Mouse (Mus musculus) hindbrain, embryonic 13.5 days (tissue): ENCODE measurements around the gene Sesn1. TPM values are rescaled to one million over a fixed set of nuclear protein-coding genes. Genes with fewer than 3 reads are reported as not detected.
"Not testable (repeated sequence)": the region's sequence is repeated elsewhere in the genome, so short reads cannot be mapped to it uniquely, and the experiment has no call there.

ENCODE experiments used
- ATAC-seq: fragments of 200-750 bp; cut with Nextera tagmentation; 2 replicates; pipeline ENCODE4 v1.8.0; 2017; ENCODE audit warnings: moderate TSS enrichment; ENCODE audit not compliant: low FRiP score
- H3K27ac ChIP-seq: fragments of 300-500 bp; sonication (generic); 2 replicates; pipeline ENCODE4 v1.5.1; 2015; ENCODE audit warnings: inconsistent platforms, mild to moderate bottlenecking, moderate library complexity
- H3K27me3 ChIP-seq: fragments of 300-500 bp; sonication (generic); 2 replicates; pipeline ENCODE4 v1.6.1; 2015; ENCODE audit warnings: mild to moderate bottlenecking, inconsistent platforms
- H3K36me3 ChIP-seq: fragments of 300-500 bp; sonication (generic); 2 replicates; pipeline ENCODE4 v1.6.1; 2015; ENCODE audit warnings: mild to moderate bottlenecking, inconsistent platforms
- H3K4me1 ChIP-seq: fragments of 300-500 bp; sonication (generic); replicated peaks from 2 replicates; pipeline ENCODE4 v1.6.1; 2015; ENCODE audit warnings: inconsistent platforms
- H3K4me2 ChIP-seq: fragments of 300-500 bp; sonication (generic); 2 replicates; pipeline ENCODE4 v1.6.1; 2015; ENCODE audit warnings: inconsistent platforms, mild to moderate bottlenecking, moderate library complexity
- H3K4me3 ChIP-seq: fragments of 300-500 bp; sonication (generic); 2 replicates; pipeline ENCODE4 v1.5.1; 2015; ENCODE audit warnings: mild to moderate bottlenecking, inconsistent platforms
- H3K9ac ChIP-seq: fragments of 300-500 bp; sonication (generic); 2 replicates; pipeline ENCODE4 v1.6.1; 2015; ENCODE audit warnings: mild to moderate bottlenecking, inconsistent platforms
- H3K9me3 ChIP-seq: fragments of 300-500 bp; sonication (generic); 2 replicates; pipeline ENCODE4 v1.6.1; 2016; ENCODE audit warnings: inconsistent platforms
- WGBS: fragments of 180-500 bp; shearing (Covaris S2); methylation state at CpG from one replicate; pipeline ENCODE4 v1.1.7; 2015; 5-methylcytosine and 5-hydroxymethylcytosine counted together
- polyA plus RNA-seq: library from polyadenylated mRNA; unstranded; fragments of >200 nt; fragmentation: Nextera tagmentation; extraction: Ambion mirVana; gene quantifications from 2 replicates; pipeline ENCODE4 v1.2.1, GENCODE M21; 2015

Sesn1 gene
- polyA plus RNA-seq, 1 experiment from 2014 or later, result 36.1 TPM

GRCm38 (mm10) chr10:41936100-41936499 lies 126.4 kb downstream of the Sesn1 start:
- H3K4me1 ChIP-seq, result peaks cover 53% of the 10 kb centered on the region
- H3K36me3 ChIP-seq, result no peaks in the 10 kb centered on the region
- H3K4me3 ChIP-seq, result no peak overlapping the region
- H3K27ac ChIP-seq, result peak overlapping the region; percentile 87; the same call in 1 of the 2 replicates
- H3K27me3 ChIP-seq, result no peaks in the 10 kb centered on the region
- ATAC-seq, result no peak
- H3K4me2 ChIP-seq, result no peak overlapping the region
- H3K9me3 ChIP-seq, result no peaks in the 10 kb centered on the region
- 53% methylated on average over 4 of the region's 4 CpGs for WGBS
- H3K9ac ChIP-seq, result no peak overlapping the region

DNA sequence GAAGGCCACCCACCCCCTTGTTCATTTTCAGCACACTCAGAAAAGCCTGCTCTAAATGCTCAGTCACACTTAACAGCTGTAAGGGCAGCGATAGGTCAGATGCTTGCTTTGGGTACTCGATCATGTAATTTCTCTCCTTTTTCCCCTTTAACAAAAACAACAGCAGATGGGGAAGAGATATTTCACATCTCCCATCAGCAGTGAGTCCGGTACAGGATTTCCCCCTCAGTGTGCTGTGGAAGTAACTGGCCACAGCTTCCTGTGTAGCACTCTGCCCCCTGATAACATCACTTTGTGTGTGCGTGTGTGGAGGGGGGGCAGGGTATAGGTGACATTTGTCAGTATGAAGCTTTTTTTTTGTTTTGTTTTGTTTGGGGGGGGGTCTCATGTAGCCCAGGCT lies 127.4 kb downstream of the Sesn1 start:
- Histone ChIP-seq H3K9ac (no peak overlapping the region), H3K36me3 (no peaks in the 10 kb centered on the region), H3K9me3 (no peaks in the 10 kb centered on the region), H3K4me2 (no peak overlapping the region), H3K4me1 (peaks cover 42% of the 10 kb centered on the region), H3K27ac (no peak overlapping the region), H3K4me3 (no peak overlapping the region), H3K27me3 (no peaks in the 10 kb centered on the region)
- WGBS, result 52% methylated on average over 4 of the region's 4 CpGs
- ATAC-seq, result no peak

GRCm38 (mm10) chr10:41939090-41939489 lies 129.4 kb downstream of the Sesn1 start:
- WGBS, result 76% methylated on average over 4 of the region's 4 CpGs
- Histone ChIP-seq H3K4me2 (no peak overlapping the region), H3K4me1 (peaks cover 33% of the 10 kb centered on the region), H3K27ac (no peak overlapping the region), H3K27me3 (no peaks in the 10 kb centered on the region), H3K9ac (no peak overlapping the region), H3K36me3 (no peaks in the 10 kb centered on the region), H3K9me3 (no peaks in the 10 kb centered on the region), H3K4me3 (no peak overlapping the region)
- ATAC-seq, result no peak

- H3K9ac ChIP-seq, H3K4me1 ChIP-seq, H3K27me3 ChIP-seq, H3K4me3 ChIP-seq, H3K36me3 ChIP-seq, ATAC-seq, H3K4me2 ChIP-seq, H3K27ac ChIP-seq, H3K9me3 ChIP-seq: not testable (repeated sequence)
- 92% methylated on average over 9 of the region's 10 CpGs for WGBS
Observed at GRCm38 (mm10) chr10:41952354-41952753, 142.6 kb downstream of the Sesn1 start.

DNA sequence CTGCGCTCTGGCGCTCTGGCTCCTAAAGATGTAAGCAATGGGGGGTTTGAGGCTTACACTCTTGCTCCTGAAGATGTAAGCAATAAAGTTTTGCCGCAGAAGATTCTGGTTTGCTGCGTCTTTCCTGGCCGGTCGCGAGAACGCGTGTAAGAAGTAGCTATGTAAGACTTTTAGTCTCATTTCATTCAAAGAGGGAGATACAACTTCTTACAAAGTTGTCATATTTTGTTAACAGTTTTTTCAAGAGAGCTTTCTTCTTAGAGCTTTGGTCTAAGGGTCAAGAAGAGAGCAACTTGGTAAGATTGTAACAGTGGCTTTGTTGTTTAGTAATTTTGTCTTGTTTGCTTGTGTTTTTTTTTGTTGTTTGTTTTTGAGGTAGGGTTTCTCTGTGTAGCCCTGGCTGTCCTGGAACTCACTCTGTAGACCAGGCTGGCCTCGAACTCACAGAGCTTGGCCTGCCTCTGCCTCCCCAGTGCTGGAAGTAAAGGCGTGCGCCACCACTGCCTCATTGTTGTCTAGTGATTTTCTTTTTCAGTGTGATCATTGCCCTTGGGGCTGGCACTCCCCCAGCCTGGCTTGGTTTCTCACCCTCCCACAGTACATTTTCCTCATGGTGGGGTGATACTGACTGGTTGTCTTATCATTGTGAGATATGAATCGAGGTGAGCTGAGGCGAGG lies 143.3 kb downstream of the Sesn1 start:
- Histone ChIP-seq H3K4me1 (no peaks in the 10 kb centered on the region), H3K36me3 (no peaks in the 10 kb centered on the region), H3K4me3 (no peak overlapping the region), H3K27ac (no peak overlapping the region), H3K9me3 (peaks cover 3% of the 10 kb centered on the region; the same call in 1 of the 2 replicates), H3K9ac (no peak overlapping the region), H3K27me3 (no peaks in the 10 kb centered on the region), H3K4me2 (no peak overlapping the region)
- ATAC-seq, result no peak
- WGBS, result 96% methylated on average over 14 of the region's 14 CpGs

- no peak overlapping the region for H3K27ac ChIP-seq
- H3K36me3 ChIP-seq, result no peaks in the 10 kb centered on the region
- no peak overlapping the region for H3K4me2 ChIP-seq
- peaks cover 3% of the 10 kb centered on the region; the same call in 1 of the 2 replicates for H3K9me3 ChIP-seq
- H3K4me1 ChIP-seq, result no peaks in the 10 kb centered on the region
- H3K9ac ChIP-seq, result no peak overlapping the region
- 99% methylated on average over 5 of the region's 5 CpGs for WGBS
- H3K27me3 ChIP-seq, result no peaks in the 10 kb centered on the region
- no peak overlapping the region for H3K4me3 ChIP-seq
- no peak for ATAC-seq
Observed at GRCm38 (mm10) chr10:41953528-41953864, 143.8 kb downstream of the Sesn1 start.

DNA sequence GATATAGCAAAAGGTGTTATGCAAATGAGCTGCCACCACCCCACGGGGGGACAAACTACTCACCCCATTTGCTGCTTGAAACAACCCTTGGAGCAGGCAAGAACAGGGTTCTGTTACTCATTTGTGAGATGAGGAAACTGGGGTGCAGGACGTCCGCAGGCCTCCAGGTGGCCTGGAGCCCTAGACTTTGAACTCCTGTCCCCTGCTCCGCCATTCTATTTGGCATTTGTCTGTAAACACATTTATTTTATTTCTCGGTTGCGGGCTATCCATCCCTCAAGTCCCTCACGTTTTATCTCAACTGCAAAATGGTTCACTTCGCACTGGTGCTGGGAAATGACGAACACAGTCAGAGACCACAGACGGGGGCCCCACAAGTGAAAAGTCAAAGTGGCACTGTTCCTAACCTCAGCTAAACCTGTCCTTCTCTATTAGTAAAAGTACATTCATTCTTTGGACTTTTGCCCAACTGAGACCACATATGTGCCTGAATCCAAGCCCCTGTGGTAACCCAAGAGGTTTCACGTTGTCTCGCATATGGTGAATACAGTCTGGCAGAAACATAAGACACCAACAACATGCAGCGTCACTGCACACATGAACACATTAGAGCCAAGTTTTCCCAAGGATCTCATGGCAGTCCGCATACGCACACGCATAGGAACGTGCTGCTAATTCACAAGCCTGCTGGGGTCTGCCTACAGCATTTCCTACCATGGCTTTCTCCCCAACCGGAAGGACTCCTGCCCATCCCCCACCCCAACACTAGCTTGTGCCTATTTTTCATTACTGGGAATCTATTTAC lies 147.9 kb downstream of the Sesn1 start:
- no peak overlapping the region for H3K4me3 ChIP-seq
- no peaks in the 10 kb centered on the region for H3K36me3 ChIP-seq
- H3K9me3 ChIP-seq, result no peaks in the 10 kb centered on the region
- no peak overlapping the region for H3K27ac ChIP-seq
- no peak overlapping the region for H3K4me2 ChIP-seq
- WGBS, result 89% methylated on average over 18 of the region's 18 CpGs
- H3K4me1 ChIP-seq, result no peaks in the 10 kb centered on the region
- no peaks in the 10 kb centered on the region for H3K27me3 ChIP-seq
- no peak overlapping the region for H3K9ac ChIP-seq
- ATAC-seq, result no peak

Other genes with a start within 250 kb of the Sesn1 start
- 0.50 and 1.5 TPM in 2 replicates for gene Ccdc162, start 93.3 kb upstream of the Sesn1 start, polyA plus RNA-seq
- gene Cep57l1, start 64 bp upstream of the Sesn1 start, polyA plus RNA-seq, result 14.4 and 16.2 TPM in 2 replicates
- 7.0 and 7.1 TPM in 2 replicates for gene Armc2, start 208.5 kb downstream of the Sesn1 start, polyA plus RNA-seq